Mouse (Mus musculus) ovary, adult 18-20 months (tissue): ENCODE results near the gene Glis3.

Experiments
- DNase-seq: peaks from one replicate; pipeline ENCODE4 v3.0.0; 2022; ENCODE audit warnings: low spot score, mixed read lengths

Gene Glis3

DNA sequence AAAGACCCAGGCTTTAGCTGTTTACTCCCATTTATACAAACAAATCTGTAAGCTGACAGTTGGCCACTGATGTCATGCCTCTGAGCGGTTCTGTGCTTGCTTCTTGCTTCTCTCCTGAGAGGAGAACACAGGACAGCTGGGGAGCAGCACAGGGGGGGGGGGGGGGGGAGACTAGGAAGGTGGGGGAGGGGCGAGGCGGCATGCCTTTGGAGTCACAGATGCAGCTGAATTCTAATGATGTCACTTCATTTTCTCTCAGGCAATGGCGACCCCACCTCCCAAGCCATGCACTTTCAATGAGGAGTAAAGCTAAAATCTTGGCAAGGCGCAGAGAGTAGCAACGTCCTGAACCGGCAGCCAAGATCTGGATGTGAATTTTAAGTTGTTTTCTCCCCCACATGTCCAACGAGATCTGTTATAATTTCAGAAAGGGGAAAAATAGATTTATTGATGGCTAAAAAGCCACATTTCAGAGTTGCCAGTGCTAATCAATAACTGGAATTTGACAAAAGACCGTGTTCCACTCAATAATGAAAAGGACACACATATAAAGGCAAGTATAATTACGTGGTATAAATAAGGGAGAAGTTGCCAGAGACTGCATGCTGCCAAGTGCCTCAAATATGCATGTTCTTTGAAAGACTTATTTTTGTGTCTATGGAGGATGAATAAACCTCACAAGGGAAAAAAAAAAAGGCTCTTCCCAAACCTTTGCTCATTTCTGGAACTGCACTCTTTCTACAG is 297.5 kb downstream of the Glis3 start:
- DNase-seq = no peak

GRCm38 (mm10) chr19:28381441-28381840 is 298.4 kb downstream of the Glis3 start:
- no peak for DNase-seq

- DNase-seq = no peak
Observed at GRCm38 (mm10) chr19:28380691-28381262, 299.1 kb downstream of the Glis3 start.

GRCm38 (mm10) chr19:28377788-28378295 is 302.0 kb downstream of the Glis3 start:
- DNase-seq = no peak

DNA sequence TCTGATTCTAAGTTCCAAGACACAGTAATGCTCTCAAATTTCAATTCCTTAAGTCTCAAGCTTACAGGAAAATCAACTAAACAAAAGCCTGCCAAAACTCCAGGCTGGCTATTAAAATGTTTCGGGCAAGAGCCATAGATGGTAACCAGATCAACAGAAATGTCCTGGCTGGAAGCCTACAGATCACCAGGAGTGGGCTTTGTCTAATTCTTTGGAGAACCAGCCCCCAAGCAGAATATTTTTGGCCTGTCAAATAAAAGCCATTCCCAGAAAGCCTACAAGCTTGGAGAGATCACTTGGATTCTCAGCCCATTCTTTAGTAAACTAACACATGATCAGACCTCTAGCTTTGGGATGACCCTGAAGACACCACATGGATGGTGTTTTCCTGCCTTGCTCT is 303.5 kb downstream of the Glis3 start:
- no peak for DNase-seq

DNA sequence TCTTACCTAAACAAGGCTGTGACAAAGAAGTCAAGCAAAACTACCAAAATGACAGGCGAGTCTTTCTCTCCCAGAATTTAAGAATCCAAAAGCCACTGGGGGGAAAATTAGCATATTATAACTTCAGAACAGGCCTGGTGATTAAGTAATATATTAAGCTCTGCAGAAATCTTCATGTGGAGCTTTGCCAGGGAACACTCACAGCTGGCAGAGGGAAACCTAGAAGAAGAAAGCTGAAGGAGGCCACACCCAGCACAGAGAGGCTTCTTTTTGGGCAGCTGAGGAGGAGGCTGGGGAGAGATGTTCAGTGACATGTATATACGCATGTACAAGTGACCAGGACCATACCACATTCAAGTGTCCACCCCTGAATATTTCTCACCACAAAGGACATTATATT is 304.1 kb downstream of the Glis3 start:
- DNase-seq = no peak

DNA sequence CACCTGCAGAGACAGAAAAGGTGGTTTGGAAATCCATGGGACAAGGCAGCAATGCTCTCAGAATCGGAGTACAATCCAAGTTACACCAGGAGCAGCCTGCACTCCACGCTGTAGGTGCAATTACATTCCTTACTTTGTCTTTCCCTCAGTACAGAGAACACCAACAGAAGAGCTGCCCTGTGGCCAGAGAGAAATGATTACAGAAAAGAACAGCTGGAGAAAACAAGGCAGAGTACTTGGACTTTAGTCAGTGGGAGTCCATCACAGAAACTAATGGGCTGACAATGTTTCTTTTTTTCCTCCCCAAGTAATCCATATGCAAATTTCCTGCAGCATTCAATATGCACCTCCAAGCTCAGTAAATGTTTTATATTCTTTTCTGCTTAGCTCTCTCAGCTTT is 305.4 kb downstream of the Glis3 start:
- DNase-seq = no peak

- DNase-seq = no peak
Observed at GRCm38 (mm10) chr19:28368215-28368614, 311.7 kb downstream of the Glis3 start.

- DNase-seq = no peak
Observed at GRCm38 (mm10) chr19:28367274-28367673, 312.6 kb downstream of the Glis3 start.

DNA sequence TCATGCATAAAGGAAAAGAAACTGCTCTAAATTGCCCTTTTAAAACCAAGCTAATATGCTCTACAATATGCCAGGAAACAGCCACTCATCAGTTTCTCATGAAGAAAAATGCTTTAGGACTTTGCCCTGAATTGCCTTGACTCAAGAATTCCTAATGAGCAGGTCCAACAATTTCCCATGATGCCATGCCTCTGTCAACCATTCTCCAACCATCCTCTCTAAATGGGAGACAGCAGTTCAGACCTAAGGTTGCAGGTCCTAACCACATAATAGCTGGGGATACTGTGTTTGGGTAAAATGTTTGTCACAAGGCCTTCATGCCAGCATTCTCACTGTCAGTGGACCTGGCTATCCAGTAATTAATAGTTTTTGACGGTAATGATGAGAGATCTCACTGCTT is 313.1 kb downstream of the Glis3 start:
- DNase-seq = no peak

DNA sequence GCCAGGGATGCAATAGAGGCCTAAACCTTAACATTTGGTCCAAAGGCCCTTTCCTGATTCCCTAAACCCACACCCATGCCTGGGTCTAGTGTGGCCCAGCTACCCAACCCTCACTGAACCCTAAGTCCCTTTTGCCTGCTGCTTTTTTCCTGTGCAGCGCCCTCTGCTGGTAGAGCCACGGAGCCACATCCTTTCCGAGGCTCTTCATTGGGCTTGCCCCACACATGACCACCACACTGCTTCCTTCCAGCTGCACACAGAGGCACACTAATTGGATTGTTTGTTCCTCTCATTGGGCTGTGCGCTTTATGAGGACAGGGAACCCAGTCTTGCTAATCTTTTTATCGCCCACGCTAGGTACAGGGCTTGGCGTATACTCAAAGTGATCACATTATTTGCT is 314.0 kb downstream of the Glis3 start:
- no peak for DNase-seq

DNA sequence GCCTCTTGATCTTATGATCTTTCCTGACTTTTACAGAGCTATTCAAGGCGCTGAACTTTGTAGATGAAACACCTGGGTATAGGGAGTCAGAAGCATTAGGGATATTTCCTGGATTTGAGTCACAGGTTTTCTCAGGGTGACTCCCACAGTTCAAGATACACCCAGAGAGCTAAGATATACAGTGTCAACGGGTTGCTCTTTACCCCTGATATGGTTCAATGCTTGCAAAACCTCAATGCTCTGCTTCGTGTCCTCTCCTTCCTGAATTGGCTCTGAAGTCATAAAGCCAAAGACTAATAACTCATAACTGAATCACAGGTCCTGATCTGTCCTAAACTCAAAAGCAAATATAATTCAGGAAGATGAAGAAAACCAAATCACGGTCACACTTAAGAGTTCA is 319.0 kb downstream of the Glis3 start:
- no peak for DNase-seq

- no peak for DNase-seq
Observed at GRCm38 (mm10) chr19:28357595-28357994, 322.3 kb downstream of the Glis3 start.

- DNase-seq = no peak
Observed at GRCm38 (mm10) chr19:28351068-28352066, 328.5 kb downstream of the Glis3 start.

GRCm38 (mm10) chr19:28347080-28347825 is 332.6 kb downstream of the Glis3 start:
- DNase-seq = peak; percentile 3

DNA sequence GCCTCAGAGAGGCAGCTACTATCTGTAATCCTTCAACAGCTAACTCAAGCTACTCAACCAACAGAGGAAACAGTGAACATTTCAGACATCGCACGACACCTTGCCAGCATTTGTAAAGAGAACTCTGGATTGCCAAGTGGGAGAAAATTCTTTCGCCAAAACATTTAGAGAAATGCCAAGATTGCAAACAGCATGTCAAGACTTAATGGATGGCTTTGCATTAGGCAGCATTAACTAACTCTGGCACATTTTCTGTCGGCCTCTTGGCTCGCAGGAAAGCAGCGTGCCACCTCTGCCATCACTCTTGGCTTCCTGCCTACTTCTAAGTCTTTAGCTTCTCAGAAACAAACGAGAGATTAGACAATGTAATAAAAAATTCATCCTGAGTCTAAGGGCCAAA is 336.2 kb downstream of the Glis3 start:
- DNase-seq = no peak

DNA sequence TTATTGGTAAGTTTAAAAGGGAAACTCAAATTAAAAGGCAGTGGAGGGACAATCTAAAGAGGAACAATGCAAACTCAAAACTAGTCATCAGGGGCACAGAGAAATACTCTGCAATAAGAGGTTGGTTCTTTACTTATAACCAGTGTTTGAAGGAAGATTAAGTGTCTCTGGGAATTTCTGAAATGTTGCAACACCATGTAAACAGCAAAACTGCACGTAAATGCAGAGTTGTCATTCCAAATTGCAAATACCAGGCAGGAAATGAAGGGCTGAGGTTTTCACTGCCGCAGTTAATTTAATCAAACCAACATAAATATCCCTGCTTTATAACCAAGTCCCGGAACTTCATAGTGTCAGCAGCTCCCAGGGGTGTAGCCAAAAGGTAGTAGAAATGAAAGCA is 342.3 kb downstream of the Glis3 start:
- no peak for DNase-seq

DNA sequence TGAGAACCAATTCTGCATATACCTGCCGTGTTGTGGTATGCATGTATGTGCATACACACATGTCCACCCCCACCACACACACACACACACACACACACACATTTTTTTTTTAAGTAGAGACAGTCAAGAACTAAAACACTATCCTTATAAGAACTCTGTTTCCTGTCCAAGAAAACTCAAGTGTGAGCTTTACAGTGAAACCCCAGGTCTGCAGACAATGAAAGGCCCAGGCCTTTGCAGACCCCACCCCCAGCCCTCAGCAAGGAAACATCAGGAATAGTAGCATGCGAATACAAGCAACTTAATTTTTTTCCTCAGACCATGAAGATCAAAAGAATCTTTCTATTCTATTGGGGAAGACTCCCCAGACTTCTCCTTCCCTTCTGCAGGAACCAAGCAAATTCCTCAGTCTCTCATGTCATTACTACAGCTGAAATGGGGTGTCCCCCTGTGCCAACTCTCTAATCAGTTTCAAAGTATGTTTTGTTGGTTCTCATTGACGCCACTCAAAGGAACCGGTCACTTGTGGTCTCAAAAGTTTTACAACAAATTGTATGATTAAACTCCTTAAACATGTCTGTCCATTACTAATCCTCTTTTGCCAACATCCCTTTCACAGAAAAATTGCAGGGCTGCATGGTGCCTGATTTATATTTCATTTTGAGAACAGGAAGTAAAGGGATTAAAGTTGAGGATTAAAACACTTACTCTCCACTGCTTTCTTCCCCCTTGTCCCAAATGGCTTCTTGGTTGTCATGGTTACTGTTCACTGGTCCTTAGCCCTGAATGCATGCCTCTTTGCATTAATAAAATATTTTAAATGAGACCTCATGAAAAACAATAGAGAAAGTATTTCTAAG is 343.0 kb downstream of the Glis3 start:
- DNase-seq = no peak

DNA sequence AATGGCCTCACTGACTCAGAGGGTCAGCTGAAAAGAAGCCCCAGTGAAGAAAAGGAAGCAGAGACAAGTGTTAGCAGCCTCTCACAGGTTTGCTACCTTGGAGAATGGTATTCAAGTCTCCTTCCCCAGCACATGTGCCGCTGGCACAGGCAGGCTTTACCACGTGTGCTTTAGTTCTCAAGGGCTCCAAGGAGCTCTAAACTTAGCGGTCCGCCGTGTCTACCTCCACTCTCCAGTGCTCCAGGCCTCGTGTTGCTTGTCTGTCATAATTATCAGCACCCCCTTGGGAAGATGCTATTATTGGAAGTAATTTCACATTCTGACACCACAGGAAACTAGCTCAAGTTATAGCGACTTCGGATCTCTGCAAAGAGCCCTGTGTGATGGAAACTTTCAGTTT is 344.0 kb downstream of the Glis3 start:
- DNase-seq = no peak

DNA sequence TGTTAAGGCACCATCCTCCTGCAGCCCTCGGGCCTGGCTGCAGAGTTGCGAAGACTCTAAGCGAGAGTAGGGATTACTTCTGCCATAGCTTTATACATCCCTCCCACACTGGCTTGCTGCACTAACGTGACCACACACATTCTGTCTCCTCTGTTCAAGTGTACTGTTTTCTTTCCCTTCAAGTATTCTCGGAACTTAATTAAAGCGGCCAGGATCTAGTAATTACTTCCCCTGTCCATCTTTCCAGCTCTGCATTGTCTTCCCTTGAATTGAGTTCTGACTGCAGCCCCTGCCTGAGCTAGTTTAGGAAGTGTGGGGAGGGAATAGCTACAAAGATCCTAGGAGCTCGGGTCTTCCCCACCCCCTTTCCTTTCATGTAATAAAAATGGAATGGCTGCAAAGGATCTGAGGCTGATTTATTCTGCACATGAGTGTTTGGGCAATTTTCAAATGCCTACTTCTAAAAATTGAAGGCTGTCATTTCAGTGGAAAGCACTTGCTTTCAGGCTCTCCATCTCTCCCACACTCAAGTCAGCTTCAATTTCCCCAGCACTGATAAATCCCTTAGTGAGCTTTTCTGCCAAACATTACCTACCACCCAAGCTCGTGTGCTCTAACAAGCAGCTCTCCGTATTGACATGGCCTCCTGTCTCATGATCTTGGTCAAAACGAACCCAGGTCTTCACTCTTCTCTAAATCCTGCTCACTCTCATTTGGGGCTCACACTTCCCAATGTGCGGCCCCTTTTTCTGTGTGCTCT is 346.7 kb downstream of the Glis3 start:
- no peak for DNase-seq
